ENCODE assay signal across 21 mouse cellular contexts in the genomic region with DNA sequence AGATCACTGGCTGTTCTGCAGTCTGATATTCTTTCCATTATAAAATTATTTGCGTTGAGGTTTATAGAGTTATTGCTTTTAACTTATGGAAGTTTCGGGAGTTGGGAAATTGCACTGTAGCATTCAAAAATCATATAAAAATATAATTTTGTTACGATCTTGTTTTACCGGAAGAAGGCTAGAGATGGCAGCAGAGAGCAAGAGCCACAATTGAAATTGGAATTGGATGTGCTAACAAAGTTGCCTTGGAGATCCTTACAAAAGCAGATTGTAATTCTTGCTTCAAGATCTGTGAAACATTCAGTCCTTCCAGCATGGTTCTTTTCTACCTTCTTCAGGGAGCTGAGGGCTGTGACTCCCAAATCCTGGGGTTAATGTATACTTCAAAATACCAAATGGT.
DNase-seq lines count a peak whose midpoint lies in the region; ATAC-seq and TF ChIP-seq lines count a peak whose summit lies in the region.
"Had no signal": no experiment of that assay in that cellular context is flagged by ENCODE, and none has a peak within 500 bp of the region (broad histone marks: within the 10 kb centered on the region; RNA-seq: fewer than 3 reads in every experiment).

No protein-coding gene starts in this region.

- no peaks in the 10 kb centered on the region for H3K9me3 ChIP-seq in lung, postnatal 0 days (ENCODE audit: low read length)
- H3K9me3 ChIP-seq: heart, embryonic 12.5 days; hindbrain, embryonic 15.5 days; liver, embryonic 15.5 days; midbrain, embryonic 10.5 days; neural tube, embryonic 13.5 days had no signal

- no peaks in the 10 kb centered on the region for H3K27me3 ChIP-seq in lung, postnatal 0 days (replicated peaks; ENCODE audit: insufficient read depth, low read length)
- H3K27me3 ChIP-seq: heart, embryonic 12.5 days; hindbrain, embryonic 15.5 days; limb, embryonic 13.5 days; liver, embryonic 15.5 days; neural tube, embryonic 13.5 days had no signal

- no peak overlapping the region for H3K4me2 ChIP-seq in lung, postnatal 0 days (replicated peaks; ENCODE audit: low read depth, low read length)
- H3K4me2 ChIP-seq: heart, embryonic 12.5 days; hindbrain, embryonic 15.5 days; limb, embryonic 13.5 days; liver, embryonic 15.5 days; neural tube, embryonic 13.5 days had no signal

- intact Hi-C loops in gastrocnemius, adult 2 months (cut with DNase I): no loop called here

- no peak for TF ChIP-seq EP300 in lung, postnatal 0 days (IDR thresholded peaks at IDR 0.05)

- no peaks in the 10 kb centered on the region for H3K4me1 ChIP-seq in lung, postnatal 0 days (ENCODE audit: insufficient read depth, low read depth, low read length)
- no peaks in the 10 kb centered on the region for H3K4me1 ChIP-seq in cortical plate, adult 2 months (ENCODE audit: control insufficient read depth, insufficient read depth, low read length)
- H3K4me1 ChIP-seq: heart, embryonic 12.5 days; hindbrain, embryonic 15.5 days; liver, embryonic 15.5 days; midbrain, embryonic 10.5 days; neural tube, embryonic 13.5 days had no signal

- peak; percentile 34 for TF ChIP-seq CTCF in gastrocnemius, adult 2 months (IDR thresholded peaks at IDR 0.05)
- TF ChIP-seq CTCF in layer of hippocampus, adult 2 months (conservative IDR thresholded peaks at IDR 0.05): peak; percentile 82
- TF ChIP-seq CTCF in lung, postnatal 0 days (IDR thresholded peaks at IDR 0.05): peak; percentile 46
- peak; percentile 18; the same call in 1 of the 2 replicates for TF ChIP-seq CTCF in cortical plate, adult 2 months (IDR thresholded peaks at IDR 0.05; ENCODE audit: extremely low read depth, insufficient read depth, low read length)

- ATAC-seq in lung, postnatal 0 days: no peak
- ATAC-seq in activated CD4-positive, CD25-positive, alpha-beta regulatory T cell, adult 4 months: no peak

- TF ChIP-seq POLR2A in cortical plate, adult 2 months (IDR thresholded peaks at IDR 0.05; ENCODE audit: extremely low read depth, insufficient read depth, low read length): no peak

- WGBS in lung, postnatal 0 days: 65% methylated on average over 4 of the region's 4 CpGs

- no peak overlapping the region for H3K27ac ChIP-seq in gastrocnemius, adult 2 months
- no peak overlapping the region for H3K27ac ChIP-seq in layer of hippocampus, adult 2 months
- H3K27ac ChIP-seq in lung, postnatal 0 days (ENCODE audit: low read length): no peak overlapping the region
- no peak overlapping the region for H3K27ac ChIP-seq in cortical plate, adult 2 months (ENCODE audit: insufficient read depth, low read length)
- H3K27ac ChIP-seq: hindbrain, embryonic 15.5 days; limb, embryonic 13.5 days; liver, embryonic 15.5 days; midbrain, embryonic 10.5 days; neural tube, embryonic 13.5 days had no signal

- no peak for DNase-seq in gastrocnemius, adult 2 months
- DNase-seq in gastrocnemius, adult 18-20 months (ENCODE audit: low spot score): no peak
- DNase-seq in layer of hippocampus, adult 2 months (ENCODE audit: low spot score in 2 of 2): peak; percentile 1 to 17
- DNase-seq in layer of hippocampus, adult 9-11 months: no peak
- peak; percentile 19 for DNase-seq in lung, postnatal 0 days (ENCODE audit: low spot score)
- no peak for DNase-seq in lung, postnatal 14 days
- DNase-seq: adrenal gland, adult 2 months; cerebellum, adult 9-10 months; gastrocnemius, postnatal 36 days; kidney, adult 11 months; lung, postnatal 4 days; right cerebral cortex, adult 18-20 months; thymus, postnatal 4 days had no signal

- H3K4me3 ChIP-seq in gastrocnemius, adult 2 months: no peak overlapping the region
- no peak overlapping the region for H3K4me3 ChIP-seq in layer of hippocampus, adult 2 months
- H3K4me3 ChIP-seq in lung, postnatal 0 days (ENCODE audit: low read depth, low read length): no peak overlapping the region
- H3K4me3 ChIP-seq in cortical plate, adult 2 months (ENCODE audit: insufficient read depth, low read length): no peak overlapping the region
- H3K4me3 ChIP-seq: heart, embryonic 12.5 days; hindbrain, embryonic 15.5 days; limb, embryonic 13.5 days; liver, embryonic 15.5 days; midbrain, embryonic 10.5 days; neural tube, embryonic 13.5 days had no signal

- no peak overlapping the region for H3K9ac ChIP-seq in lung, postnatal 0 days (replicated peaks; ENCODE audit: low read depth)
- H3K9ac ChIP-seq: heart, embryonic 12.5 days; hindbrain, embryonic 15.5 days; limb, embryonic 13.5 days; liver, embryonic 15.5 days; neural tube, embryonic 13.5 days had no signal

- no peaks in the 10 kb centered on the region for H3K36me3 ChIP-seq in lung, postnatal 0 days (ENCODE audit: insufficient read depth, low read length)
- H3K36me3 ChIP-seq: heart, embryonic 12.5 days; hindbrain, embryonic 15.5 days; limb, embryonic 13.5 days; liver, embryonic 15.5 days; midbrain, embryonic 10.5 days; neural tube, embryonic 13.5 days had no signal

Comparison
In these comparisons a context has a peak if more than half of its experiments do, and no peak if none do; other contexts are left out.
1. DNase-seq: peak in layer of hippocampus, adult 2 months (2 of 2) and lung, postnatal 0 days (single experiment); none in gastrocnemius, adult 2 months (single experiment), gastrocnemius, adult 18-20 months (single experiment), layer of hippocampus, adult 9-11 months (single experiment) and lung, postnatal 14 days (single experiment).
2. CTCF ChIP-seq: peak in every context shown above with its lines; median percentile 82 in layer of hippocampus, adult 2 months; 46 in lung, postnatal 0 days; 34 in gastrocnemius, adult 2 months; 18 in cortical plate, adult 2 months.